Mouse (Mus musculus) gastrocnemius, postnatal 4 days (tissue): ENCODE data around the gene Srr. TPM values are rescaled to one million over a fixed set of nuclear protein-coding genes. Genes with fewer than 3 reads are reported as not detected.

ENCODE experiments used
- DNase-seq, 2 experiments: peaks; one replicate each; pipeline ENCODE4 v3.0.0; 2021 to 2022; ENCODE audit warnings: low spot score in 2 of 2, mixed read lengths in 2 of 2
- total RNA-seq, 2 experiments: library from RNA; stranded (reverse); gene quantifications; 2 replicates each; pipeline ENCODE4 v1.2.3; 2021

Srr gene
- total RNA-seq, 2 experiments from 2014 or later: 29.9 to 32.9 TPM

- no peak for DNase-seq
Measured at GRCm38 (mm10) chr11:74908618-74909399, 16.9 kb downstream of the Srr start.

- DNase-seq: no peak
Measured at GRCm38 (mm10) chr11:74907850-74908249, 17.9 kb downstream of the Srr start.

DNA sequence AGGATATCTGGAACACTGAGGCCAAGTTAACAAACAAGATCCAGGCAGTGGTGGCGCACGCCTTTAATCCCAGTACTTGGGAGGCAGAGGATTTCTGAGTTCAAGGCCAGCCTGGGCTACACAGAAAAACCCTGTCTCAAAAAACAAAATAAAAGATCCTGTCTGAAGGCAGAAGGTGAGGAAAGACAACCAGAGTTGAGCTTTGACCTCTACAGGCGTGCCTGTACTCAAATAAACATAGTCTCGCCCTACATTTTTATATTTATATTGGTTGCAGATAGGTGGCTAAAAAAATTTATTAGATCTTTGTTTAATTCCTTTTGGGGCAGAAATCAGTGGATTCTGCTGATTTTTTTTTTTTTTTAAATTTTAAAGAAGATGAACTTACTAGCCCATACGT, 23.3 kb downstream of the Srr start:
- DNase-seq: no peak

DNA sequence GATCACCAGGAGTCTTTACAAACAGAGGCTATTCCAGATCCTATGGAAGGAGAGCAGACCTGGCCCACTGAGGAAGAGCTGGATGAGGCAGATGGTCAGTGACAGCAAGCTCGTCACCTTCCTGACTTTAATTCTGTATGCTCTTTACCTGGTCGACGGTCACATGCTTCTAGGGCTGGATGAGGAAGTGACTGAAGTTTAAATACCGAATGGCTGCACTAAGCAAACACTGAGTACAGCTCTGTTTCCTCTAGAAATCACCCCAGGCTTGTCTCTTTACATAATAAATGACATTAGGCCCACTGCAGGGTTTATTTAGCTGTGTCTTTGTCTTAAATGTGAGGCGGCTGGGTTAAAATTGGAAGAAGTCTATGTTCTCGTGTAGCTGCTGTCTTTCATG, 24.2 kb downstream of the Srr start:
- DNase-seq: no peak

DNA sequence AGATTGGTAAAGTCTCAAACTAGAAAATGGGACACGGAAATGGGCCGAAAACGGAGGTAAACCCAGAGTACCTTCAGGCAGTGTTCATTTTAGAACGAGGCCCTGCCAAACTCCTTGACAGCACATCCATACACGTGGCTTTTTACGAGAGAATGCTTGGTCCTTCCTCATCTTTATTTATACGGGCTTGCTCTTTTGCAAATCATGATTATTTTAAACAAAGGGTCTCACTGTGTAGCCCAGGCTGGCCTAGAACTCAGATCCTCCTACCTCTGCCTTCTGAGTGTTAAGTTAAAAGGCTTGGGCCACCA, 27.3 kb downstream of the Srr start:
- DNase-seq: no peak

GRCm38 (mm10) chr11:74897678-74898516, 27.9 kb downstream of the Srr start, which contains the start of gene Tsr1:
TSS of gene Tsr1 (plus strand) at chr11:74898071.
- DNase-seq: peak; percentile 85 to 91

- peak; percentile 42 to 64 for DNase-seq
Measured at GRCm38 (mm10) chr11:74896901-74897677, 28.7 kb downstream of the Srr start, which contains the start of gene Sgsm2. TSS of gene Sgsm2 (minus strand) at chr11:74897060.

GRCm38 (mm10) chr11:74895980-74896900, 29.5 kb downstream of the Srr start:
- peak; percentile 35 to 62 for DNase-seq

DNA sequence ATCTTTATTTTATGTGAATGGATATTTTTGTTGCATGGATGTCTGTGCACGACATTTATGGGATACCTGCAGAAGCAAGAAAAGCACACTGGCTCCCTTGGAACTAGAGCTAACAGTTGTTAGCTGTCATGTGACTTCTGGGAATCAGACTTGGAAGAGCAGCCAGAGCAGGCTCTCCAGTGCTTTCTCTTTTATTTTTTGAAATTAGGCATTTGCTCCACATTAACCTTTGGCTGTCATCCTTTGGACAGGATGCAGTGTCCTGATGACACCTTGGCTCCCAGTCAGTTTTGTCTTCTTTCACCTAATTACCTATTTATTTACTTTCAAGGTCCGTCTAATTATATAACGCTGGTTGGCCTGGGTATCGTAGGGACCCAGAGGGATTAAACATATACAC, 31.1 kb downstream of the Srr start:
- DNase-seq: no peak

GRCm38 (mm10) chr11:74883098-74883497, 42.6 kb downstream of the Srr start:
- DNase-seq: no peak

GRCm38 (mm10) chr11:74881979-74882378, 43.8 kb downstream of the Srr start:
- no peak for DNase-seq

GRCm38 (mm10) chr11:74880999-74881398, 44.7 kb downstream of the Srr start:
- DNase-seq: no peak

DNA sequence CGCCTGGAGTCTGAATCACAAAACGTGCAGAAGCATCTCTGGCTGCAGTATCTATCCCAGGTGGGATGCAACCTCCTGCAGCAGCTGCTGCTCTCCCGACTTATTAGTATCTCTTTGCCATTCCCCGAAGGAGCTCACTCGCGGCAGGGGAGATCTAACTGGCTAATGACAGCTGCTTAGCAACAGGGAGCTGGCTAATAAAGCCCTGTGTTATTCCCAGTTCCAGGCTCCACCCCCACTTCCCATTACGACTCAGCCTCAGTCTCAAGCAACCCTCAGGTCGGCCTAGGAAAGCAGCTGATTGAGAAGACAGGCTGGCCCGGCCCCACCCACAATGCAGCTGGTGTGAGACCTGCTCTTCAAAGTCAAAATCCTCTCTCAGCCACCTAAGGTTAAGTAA, 48.9 kb downstream of the Srr start:
- peak in 1 of 2 experiments; percentile 54 for DNase-seq

- DNase-seq: no peak
Measured at GRCm38 (mm10) chr11:74874630-74875029, 51.1 kb downstream of the Srr start.

DNA sequence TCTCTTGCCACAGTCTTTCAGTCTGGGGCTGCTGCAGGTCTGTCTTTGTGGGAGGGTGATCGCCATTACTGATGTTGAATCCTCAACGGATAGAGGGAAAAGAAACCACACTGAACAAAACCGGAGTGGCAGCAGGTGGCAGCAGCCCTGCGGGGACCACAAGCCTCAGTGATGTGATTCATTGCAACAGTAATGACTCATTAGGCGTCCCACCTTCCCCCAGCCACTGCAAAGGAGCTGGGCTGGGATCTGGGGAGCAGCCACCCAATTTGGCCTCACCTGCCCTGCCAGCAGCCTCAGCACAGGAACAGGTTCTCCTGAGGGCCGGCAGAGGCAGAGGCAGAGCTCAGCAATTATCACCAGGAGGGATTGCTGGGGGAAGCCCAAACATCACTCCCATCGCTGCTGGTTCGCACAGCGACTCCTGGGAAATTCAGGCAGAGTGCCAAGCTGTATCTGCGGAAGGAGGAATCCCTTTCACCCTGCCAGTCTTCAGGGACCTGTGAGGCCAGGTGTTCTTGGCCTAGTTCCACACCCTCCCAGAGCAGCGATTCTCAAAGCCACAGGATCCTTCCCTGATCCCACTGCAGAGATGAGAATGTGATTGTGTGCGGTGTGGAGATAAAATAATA, 54.6 kb downstream of the Srr start:
- no peak for DNase-seq

DNA sequence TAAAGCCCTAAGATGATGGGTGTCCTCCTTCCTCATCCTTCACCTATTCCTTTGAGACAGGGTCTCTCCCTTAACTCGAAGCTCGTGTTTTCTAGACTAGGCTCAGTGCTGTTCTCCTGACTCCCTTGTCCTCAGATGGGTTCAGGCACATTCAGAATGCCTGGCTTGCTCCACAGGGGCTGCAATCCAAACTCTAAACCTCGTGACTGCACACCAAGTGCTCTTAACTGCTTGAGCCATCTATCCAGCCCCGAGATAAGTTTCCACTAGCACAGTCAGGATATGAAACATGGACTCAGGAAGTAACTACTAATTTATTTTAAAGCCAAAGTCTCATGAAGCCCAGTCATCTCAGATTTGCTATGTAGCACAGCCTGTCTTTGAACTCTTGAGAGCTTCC, 55.2 kb downstream of the Srr start:
- no peak for DNase-seq

- no peak for DNase-seq
Measured at GRCm38 (mm10) chr11:74869603-74870002, 56.1 kb downstream of the Srr start.

DNA sequence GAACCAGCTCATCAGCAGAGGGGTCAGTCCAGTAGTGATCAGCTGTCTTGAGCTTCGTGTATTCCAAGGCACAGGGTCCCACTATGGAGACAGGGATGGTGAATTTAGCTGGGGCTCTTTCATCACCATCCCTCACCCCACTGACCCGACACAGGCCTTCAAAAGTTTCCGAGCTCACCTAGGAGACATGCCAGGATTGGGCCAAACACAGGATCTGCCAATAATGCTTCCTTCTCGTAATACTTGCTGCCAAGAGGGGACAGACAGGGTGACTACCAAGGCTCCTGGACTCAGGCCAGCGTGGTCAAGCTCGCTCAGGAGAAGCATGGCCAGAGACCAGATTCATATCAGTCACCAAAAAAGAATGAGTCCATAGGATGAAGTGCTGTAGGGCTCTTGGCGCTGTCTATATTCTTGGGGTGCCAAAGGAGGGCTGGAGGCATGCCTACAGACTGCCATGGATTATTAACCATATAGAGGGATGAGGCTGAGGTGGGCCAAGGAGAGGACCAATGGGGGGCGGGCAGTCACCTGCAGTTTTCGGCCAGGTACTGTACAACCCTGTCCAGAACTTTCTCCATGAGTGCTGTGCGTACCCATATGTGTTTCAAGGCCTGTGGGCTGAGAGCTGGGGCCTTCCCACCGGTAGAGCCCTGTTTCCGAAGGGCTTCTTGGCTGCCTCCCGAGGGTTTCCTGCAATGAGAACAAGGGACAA, 57.5 kb downstream of the Srr start:
- DNase-seq: no peak

- DNase-seq: peak; percentile 52 to 75
Measured at GRCm38 (mm10) chr11:74867181-74867580, 58.6 kb downstream of the Srr start.
